Mouse (Mus musculus): ENCODE results near the gene Fstl5.

The Fstl5 gene

DNA sequence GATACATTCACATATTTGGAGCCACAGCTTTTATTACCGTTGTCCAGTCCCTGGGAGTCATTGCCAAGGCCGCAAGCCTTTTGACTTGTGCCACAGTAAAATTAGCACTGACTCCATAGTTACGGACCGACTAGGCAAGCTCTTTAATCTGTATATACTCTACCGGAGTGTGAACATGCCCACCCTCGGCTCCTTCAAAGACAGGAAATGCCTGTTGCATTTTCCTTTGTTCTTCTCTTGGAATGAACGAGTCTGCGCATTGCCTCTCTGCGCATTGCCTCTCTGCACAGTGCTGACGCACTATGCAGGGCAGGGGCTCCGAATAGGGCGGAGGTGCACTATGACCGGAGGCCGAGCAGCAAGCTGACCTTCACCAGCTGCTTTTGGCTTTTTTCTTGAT lies 434.7 kb downstream of the Fstl5 start:
- no peak for DNase-seq (ENCODE audit: low spot score in 2 of 2)

DNA sequence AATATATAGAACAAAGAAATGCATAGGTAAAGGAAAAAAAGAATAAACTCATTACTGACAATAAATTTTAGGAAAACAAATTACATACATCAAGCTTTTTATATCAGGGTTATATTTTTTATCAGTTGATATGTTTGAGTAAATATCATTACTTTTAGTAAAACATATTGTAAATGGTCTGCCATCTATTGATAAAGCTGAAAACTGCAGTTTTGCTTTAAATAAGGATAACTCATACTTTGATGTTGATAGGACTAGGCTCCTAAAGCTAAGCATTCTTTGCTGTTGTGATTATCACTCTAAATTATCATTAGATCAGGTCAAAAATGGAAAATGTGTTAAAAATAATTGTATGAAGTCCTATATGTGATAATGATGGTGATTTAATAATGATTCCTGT lies 493.3 kb downstream of the Fstl5 start:
- DNase-seq (ENCODE audit: low spot score in 2 of 2): no peak

DNA sequence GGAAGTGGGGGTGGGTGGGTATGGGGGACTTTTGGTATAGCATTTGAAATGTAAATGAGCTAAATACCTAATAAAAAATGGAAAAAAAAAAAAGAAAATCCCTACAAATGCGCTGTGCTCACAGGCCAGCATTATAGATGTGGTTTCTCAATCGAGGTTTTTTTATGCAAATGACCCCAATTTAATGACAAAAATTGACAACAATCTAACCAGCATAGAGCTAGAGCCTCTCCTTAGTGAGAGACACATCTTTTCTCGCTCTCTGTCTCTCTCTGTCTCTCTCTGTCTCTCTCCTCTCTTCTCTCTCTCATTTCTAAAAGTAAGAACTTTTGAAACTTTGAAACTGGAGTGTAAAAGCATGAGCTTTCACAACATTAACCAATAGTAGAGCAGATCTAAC lies 498.4 kb downstream of the Fstl5 start:
- DNase-seq (ENCODE audit: low spot score in 2 of 2): no peak

DNA sequence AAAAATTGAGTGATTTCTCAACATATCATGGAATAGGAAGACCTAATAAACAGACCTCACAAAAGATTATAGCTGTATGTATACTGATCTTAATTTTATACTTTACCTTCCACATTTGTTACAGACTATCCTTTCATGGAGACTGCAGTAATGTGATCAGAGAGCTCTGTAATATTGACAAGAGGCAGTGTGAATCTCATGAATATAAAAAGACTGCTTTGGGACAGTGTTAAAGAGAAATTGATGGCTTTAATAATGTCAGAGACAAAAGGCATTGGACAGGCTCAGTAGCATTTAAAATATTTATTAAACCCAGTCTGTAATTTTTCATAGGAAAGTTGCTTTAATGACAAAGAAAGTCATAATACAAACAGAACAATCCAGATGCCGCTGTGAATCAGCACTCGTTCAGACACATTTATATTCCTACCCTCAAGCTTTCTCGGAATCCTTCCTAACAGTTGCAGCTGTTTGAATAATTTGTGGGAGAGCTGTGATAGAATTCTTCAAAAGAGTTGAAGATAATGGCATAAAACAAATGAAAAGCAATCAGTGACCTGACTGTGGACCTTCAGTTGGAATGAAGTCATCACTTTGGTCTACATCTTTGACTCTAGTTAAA lies 499.0 kb downstream of the Fstl5 start:
- no peak for DNase-seq (ENCODE audit: low spot score in 2 of 2)

DNA sequence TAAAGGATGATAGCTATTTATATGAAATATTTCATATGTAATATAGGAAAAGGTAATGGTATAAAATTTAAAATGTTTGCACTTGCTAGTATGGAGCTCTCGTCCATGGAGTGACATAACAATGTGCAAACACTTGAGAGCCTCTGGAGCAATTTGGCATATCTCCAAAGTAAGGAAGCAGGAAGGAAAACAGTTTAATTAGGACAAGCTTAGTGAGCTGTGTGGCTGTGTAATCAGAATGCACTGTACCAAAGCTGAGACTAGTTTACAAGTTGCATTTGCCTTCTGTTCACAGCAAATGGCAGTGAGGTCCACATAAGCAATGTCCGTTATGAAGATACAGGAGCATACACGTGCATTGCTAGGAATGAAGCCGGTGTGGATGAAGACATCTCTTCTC lies 519.1 kb downstream of the Fstl5 start:
- DNase-seq (ENCODE audit: low spot score in 2 of 2): no peak

DNA sequence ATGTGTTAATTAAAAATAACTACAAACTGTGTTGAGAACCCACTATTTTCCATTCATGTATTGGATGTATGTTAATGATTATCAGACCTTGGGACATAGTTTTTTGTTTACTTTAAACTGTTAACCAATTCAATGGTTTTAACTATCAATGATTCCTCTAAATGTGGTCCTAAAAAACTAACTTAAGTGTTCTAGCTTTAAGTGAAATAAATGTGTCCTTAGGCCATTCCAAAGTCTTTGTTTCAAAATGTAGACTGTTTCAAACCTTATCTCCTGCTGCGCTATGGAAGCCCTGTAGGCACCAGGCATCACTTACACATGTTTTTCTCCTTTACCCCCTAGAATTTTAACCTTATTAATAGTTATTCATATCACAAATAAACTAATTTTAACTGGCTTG lies 546.0 kb downstream of the Fstl5 start:
- DNase-seq (ENCODE audit: low spot score in 2 of 2): no peak

DNA sequence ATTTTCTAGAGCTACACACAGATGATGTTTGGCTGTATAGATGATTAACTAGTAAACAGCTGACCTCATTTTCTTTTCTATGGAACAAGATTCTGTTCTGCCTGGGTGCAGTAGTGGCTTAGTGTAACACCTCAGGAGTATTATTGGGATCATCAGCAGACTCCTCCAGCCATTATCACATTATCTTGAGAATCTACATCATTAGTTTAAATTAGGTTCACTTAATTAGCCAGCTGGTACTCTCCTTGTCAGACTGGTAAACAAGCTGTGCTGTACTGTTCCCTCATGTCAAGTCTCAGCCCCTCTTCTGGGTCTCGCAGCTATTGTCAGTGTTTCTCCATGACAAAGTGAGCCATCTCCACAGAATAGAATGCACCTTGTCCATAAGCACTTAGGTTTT lies 580.2 kb downstream of the Fstl5 start:
- no peak for DNase-seq (ENCODE audit: low spot score in 2 of 2)

DNA sequence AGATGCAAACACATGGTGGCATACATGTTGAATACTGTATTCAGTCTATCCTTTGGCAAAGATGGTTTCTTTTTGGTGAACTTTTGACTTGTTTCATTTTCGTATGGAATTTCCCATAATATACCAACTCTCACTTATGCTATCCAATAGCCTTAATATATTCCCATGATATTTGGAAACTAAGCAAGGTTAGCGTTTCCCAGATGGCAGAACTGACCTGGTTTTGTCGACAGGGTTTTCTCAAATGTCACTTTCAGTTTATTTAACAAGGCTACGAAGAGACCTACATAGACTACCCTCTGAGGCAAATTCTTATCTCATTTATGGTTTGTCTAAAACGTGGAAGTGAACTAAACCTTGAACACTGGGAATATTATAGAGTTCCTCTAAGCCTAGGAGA lies 596.8 kb downstream of the Fstl5 start:
- no peak for DNase-seq (ENCODE audit: low spot score in 2 of 2)

DNA sequence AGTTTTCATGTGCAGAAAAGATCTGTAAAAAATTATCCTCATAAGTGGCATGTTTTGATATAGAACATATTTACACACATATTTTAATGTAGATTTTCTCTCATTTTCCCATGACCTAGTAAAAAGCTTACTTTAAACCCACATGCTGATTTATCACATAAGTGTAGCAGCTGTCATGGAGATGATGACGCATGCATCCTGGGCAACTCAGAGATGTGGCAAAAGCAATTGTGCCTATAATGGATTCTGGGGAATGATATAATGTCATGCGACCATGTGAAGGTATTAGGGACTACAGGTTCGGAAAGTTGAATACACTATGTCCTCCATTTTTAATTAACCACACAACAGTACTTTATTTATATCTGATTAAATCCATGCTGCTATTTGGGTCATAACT lies 601.9 kb downstream of the Fstl5 start:
- DNase-seq (ENCODE audit: low spot score in 2 of 2): no peak

DNA sequence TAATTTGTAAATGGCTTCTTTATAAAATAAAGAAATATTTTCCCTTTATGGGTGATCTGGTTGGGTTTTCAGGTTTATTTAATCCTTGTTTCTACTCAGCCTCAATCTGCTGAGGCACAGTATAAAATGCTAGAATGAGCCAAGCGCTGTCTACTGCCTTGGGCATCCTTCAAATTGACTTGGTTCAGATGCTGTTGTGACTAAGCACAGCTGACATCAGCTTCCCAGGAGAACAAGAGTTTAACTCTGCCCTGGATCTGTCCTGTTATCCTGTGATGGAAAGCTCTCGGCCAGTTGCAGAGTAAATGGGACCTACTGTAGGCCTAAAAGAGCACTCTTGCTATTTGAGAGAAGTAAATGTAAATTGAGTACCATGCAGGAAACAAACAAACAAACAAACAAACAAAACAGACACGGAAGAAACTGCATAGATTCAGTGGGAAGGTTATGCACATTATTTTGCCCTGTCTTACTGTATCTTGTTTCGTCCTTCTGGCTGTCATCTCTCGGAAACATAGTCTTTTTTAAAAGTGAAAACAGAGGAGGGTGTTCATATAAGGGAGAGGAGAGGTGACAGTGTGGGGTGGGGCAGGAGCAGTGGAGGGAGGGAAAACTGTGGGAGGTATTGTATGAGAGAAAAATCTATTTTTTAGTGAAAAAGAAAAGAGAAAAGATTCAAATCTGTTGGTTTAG lies 605.9 kb downstream of the Fstl5 start:
- no peak for DNase-seq (ENCODE audit: low spot score in 2 of 2)

DNA sequence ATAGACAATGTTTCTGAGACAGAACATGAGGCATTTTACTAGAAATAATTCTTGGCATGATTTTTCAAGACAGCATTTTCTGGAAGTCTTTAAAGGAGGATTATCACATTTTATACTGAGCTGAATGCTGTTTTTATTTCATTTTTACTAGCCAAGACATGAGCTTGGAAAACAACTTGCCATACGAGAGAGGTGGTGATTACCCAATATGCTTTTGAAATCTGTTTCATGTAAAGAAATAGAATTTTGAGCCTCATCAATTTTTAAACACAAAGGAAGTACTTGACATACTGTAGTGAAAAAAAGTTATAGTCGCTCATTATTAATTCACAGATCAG lies 606.4 kb downstream of the Fstl5 start:
- no peak for DNase-seq (ENCODE audit: low spot score in 2 of 2)

DNA sequence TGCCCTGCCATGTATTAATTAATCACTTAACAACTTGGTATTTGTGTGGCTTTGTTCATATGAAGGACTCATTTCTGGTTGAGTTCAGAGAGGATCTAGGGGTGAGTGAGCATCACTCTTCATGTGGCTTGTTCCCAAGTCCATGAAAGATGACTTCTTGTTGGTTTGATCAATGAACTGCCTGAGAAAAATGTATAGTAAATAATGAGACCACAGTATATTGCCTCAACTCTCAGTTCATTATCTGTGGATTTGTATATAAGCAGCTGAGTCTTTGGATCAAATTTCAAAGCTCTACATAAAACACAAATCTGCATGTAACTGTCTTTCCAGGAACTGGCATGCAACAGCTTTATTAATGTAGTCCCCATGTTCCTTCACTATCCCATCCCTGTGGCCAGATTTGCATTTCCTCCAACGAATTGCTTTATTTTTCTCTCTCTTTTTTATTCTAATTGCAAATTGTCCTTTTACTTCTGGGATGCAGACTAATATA lies 623.1 kb downstream of the Fstl5 start:
- DNase-seq (ENCODE audit: low spot score in 2 of 2): no peak

DNA sequence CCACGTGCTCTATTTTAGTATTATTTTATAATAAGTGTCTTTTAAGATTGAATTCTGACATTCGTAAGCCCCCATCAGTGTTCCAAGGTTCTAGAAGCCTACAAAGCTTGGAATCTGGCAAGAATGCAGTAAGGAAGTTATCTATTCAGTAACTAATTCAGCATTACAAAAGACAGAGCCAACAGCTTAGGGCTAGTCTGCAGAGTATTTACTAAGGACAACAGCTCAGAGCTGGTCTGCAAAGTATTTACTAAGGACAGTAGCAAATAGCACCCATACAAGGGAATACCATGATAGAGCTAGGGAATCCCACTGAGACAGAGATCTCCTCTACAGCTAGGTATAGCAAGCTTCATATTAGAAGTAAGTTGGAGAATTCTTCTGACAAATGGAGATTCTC lies 665.2 kb downstream of the Fstl5 start:
- DNase-seq (ENCODE audit: low spot score in 2 of 2): no peak
